8 mouse cellular contexts compared by ENCODE assay signal in genomic region chr7:127874812-127875626, GRCm38 (mm10). TPM values are rescaled to one million over a fixed set of nuclear protein-coding genes. Genes with fewer than 3 reads are reported as not detected.
DNase-seq lines count a peak whose midpoint lies in the region; ATAC-seq and TF ChIP-seq lines count a peak whose summit lies in the region.

No protein-coding gene starts in this region.

- DNase-seq in embryo, embryonic 11.5 days (ENCODE audit: low read depth, low spot score), result peak; percentile 19
- no peak for DNase-seq in embryo, embryonic 10 days (ENCODE audit: low spot score)
- no peak for DNase-seq in testis, postnatal 14 days (ENCODE audit: low spot score)
- DNase-seq in urinary bladder, postnatal 25 days (ENCODE audit: low spot score), result no peak
- no peak for DNase-seq in layer of hippocampus, postnatal 14 days (ENCODE audit: low spot score in 2 of 2)
- DNase-seq in ovary, postnatal 14 days (ENCODE audit: low spot score), result no peak

- TF ChIP-seq POLR2A in testis, adult 2 months (IDR thresholded peaks at IDR 0.05; ENCODE audit: control insufficient read depth, low read depth, low read length), result no peak

- H3K27me3 ChIP-seq in testis, adult 2 months (ENCODE audit: control insufficient read depth, insufficient read depth, low read length), result no peaks in the 10 kb centered on the region
- H3K27me3 ChIP-seq in liver, embryonic 12.5 days (replicated peaks), result no peaks in the 10 kb centered on the region

- H3K4me1 ChIP-seq in testis, adult 2 months (ENCODE audit: control insufficient read depth, insufficient read depth, low read length), result peaks cover 6% of the 10 kb centered on the region
- peaks cover 52% of the 10 kb centered on the region for H3K4me1 ChIP-seq in liver, embryonic 12.5 days

- peak overlapping the region; percentile 100 for H3K4me3 ChIP-seq in testis, adult 2 months (ENCODE audit: control insufficient read depth, low read depth, low read length)
- H3K4me3 ChIP-seq in liver, embryonic 12.5 days, result peak overlapping the region; percentile 97

- no peak for TF ChIP-seq CTCF in testis, adult 2 months (IDR thresholded peaks at IDR 0.05; ENCODE audit: control insufficient read depth, insufficient read depth, insufficient replicate concordance, low read depth, low read length)

- peaks cover 23% of the 10 kb centered on the region for H3K9me3 ChIP-seq in liver, embryonic 12.5 days (replicated peaks)

- H3K4me2 ChIP-seq in liver, embryonic 12.5 days, result peak overlapping the region; percentile 89

- H3K36me3 ChIP-seq in testis, adult 2 months (ENCODE audit: control insufficient read depth, insufficient read depth, low read length), result peaks cover 3% of the 10 kb centered on the region
- peaks cover 60% of the 10 kb centered on the region for H3K36me3 ChIP-seq in liver, embryonic 12.5 days

- peak; percentile 33 for ATAC-seq in liver, embryonic 12.5 days

- peak overlapping the region; percentile 71 for H3K27ac ChIP-seq in testis, adult 2 months (ENCODE audit: control insufficient read depth, insufficient read depth, low read depth, low read length)
- H3K27ac ChIP-seq in liver, embryonic 12.5 days, result peak overlapping the region; percentile 97

- WGBS in liver, embryonic 12.5 days (ENCODE audit: insufficient replicate concordance), result 5% methylated on average over 20 of the region's 20 CpGs

- H3K9ac ChIP-seq in liver, embryonic 12.5 days, result peak overlapping the region; percentile 98

RNA-seq across cellular contexts. Expression of gene Zfp646, which starts 1.0 kb away (rescaled TPM):
- polyA plus RNA-seq in testis, adult 2 months (2012; rRNA removed), result 57.9 and 60.3 TPM in 2 replicates
- 8.6 and 9.1 TPM in 2 replicates for polyA plus RNA-seq in liver, embryonic 12.5 days (2016; fragmentation: Nextera tagmentation; extraction: Ambion mirVana)
- total RNA-seq in layer of hippocampus, postnatal 14 days (2021), result 10 to 100 TPM; 28.1 to 29.0 TPM

RNA-seq across cellular contexts. Expression of gene Zfp668, which starts 1.6 kb away (rescaled TPM):
- polyA plus RNA-seq in testis, adult 2 months (2012; rRNA removed), result 3.2 TPM in 2 replicates
- 11.2 and 11.3 TPM in 2 replicates for polyA plus RNA-seq in liver, embryonic 12.5 days (2016; fragmentation: Nextera tagmentation; extraction: Ambion mirVana)
- 10 to 100 TPM; 22.4 to 23.9 TPM for total RNA-seq in layer of hippocampus, postnatal 14 days (2021)

RNA-seq across cellular contexts. Expression of gene Prss53, which starts 15.8 kb away (rescaled TPM):
- 0.76 and 0.88 TPM in 2 replicates for polyA plus RNA-seq in testis, adult 2 months (2012; rRNA removed)
- polyA plus RNA-seq in liver, embryonic 12.5 days (2016; fragmentation: Nextera tagmentation; extraction: Ambion mirVana), result 0.26 and 0.49 TPM in 2 replicates
- total RNA-seq in layer of hippocampus, postnatal 14 days (2021), result 1 to 10 TPM in 1 of 2 experiments, under 1 TPM in 1; 0.98 to 1.4 TPM

RNA-seq across cellular contexts. Expression of gene Gm21974, which starts 20.2 kb away (rescaled TPM):
- polyA plus RNA-seq in testis, adult 2 months (2012; rRNA removed), result not detected in 2 replicates
- not detected in 2 replicates for polyA plus RNA-seq in liver, embryonic 12.5 days (2016; fragmentation: Nextera tagmentation; extraction: Ambion mirVana)
- total RNA-seq in layer of hippocampus, postnatal 14 days (2021), result not detected

RNA-seq across cellular contexts. Expression of gene Vkorc1, which starts 20.4 kb away (rescaled TPM):
- 29.3 and 39.0 TPM in 2 replicates for polyA plus RNA-seq in testis, adult 2 months (2012; rRNA removed)
- polyA plus RNA-seq in liver, embryonic 12.5 days (2016; fragmentation: Nextera tagmentation; extraction: Ambion mirVana), result 75.0 and 80.3 TPM in 2 replicates
- total RNA-seq in layer of hippocampus, postnatal 14 days (2021), result 10 to 100 TPM; 20.2 to 24.7 TPM
